Mouse (Mus musculus) hindbrain, embryonic 15.5 days (tissue): Measurements from ENCODE around the gene Rhobtb1. TPM values are rescaled to one million over a fixed set of nuclear protein-coding genes. Genes with fewer than 3 reads are reported as not detected.

ENCODE experiments used
- polyA plus RNA-seq: library from polyadenylated mRNA; unstranded; fragments of >200 nt; fragmentation: Nextera tagmentation; extraction: Ambion mirVana; gene quantifications from 2 replicates; pipeline ENCODE4 v1.2.1, GENCODE M21; 2015

The Rhobtb1 gene
- polyA plus RNA-seq, 1 experiment from 2014 or later: 18.8 TPM

Other genes with a start within 250 kb of the Rhobtb1 start
- 1.2 and 1.4 TPM in 2 replicates for gene A930033H14Rik, start 61.7 kb downstream of the Rhobtb1 start, polyA plus RNA-seq
- 77.9 and 99.6 TPM in 2 replicates for gene Cdk1, start 201.5 kb downstream of the Rhobtb1 start, polyA plus RNA-seq
- 76.6 and 86.4 TPM in 2 replicates for gene Ank3, start 247.3 kb downstream of the Rhobtb1 start, polyA plus RNA-seq